Mouse (Mus musculus) frontal cortex, postnatal 14 days (tissue): ENCODE data around the gene Dmrta2.

Source experiments
- DNase-seq, 2 experiments: peaks; one replicate each; pipeline ENCODE4 v3.0.0; 2022; ENCODE audit warnings: low spot score in 2 of 2

Gene Dmrta2

GRCm38 (mm10) chr4:110021956-110022625 lies 44.2 kb downstream of the Dmrta2 start:
- peak; percentile 68 to 85 for DNase-seq

GRCm38 (mm10) chr4:110028461-110029188 lies 50.8 kb downstream of the Dmrta2 start:
- no peak for DNase-seq

- no peak for DNase-seq
Observed at GRCm38 (mm10) chr4:110029446-110029845, 51.6 kb downstream of the Dmrta2 start.
